Mouse (Mus musculus): ENCODE data around the gene Hacd4.

Gene Hacd4

DNA sequence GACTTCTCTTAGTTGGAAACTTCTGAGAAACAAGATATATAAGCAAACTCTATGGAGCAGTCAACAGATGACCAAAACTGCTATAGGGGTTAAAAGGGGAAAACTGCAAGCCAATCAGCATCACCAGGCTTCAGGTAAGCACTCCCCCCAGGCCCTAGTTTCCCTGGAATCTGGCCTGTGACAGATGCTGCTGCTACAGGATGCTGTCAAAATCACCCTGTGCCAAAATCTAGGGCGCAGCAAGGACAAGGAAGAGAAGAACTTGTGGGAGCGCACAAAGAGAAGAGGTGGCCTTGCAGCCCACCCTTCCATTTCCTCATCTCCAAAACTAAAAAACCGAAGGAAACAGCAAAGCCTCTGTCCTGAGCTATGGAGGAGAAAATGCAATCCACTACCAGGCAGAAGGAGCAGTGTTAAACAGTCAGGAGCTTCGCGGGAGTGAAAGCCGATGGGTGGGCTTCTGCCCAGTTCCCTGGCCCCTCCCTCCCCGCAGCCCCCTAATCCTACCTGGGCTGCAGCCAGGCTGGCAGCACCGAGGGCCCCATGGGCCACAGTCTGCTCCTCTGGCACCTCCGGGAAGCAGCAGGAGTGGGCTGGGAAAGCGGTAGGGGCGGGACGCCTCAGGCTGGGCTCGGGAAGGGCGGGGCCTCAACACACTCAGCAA is at the start of gene Hacd4:
Gene Hacd4 (minus strand): TSS at position 603 of the 664 bp plus-strand sequence.
- DNase-seq (ENCODE audit: low spot score) = peak; percentile 31

DNA sequence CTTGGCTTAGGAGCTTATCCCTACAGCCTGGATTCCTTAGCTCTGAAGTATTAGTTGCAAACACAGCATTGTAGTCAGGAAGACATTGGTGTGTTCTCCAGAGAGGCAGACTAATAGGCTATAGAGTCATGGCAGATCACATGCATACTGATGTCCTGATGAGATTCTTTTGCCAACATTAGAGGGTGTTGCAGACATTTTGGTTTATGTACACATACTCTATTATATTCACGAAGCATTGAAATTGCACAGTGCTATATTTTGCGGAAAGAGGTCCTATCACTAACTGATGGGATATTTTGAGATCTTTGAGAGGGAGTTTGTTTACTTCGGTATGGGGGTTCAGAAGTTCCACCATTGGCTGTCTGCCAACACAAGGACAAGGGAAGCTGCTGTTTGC is 49.4 kb upstream of the Hacd4 start:
- DNase-seq (ENCODE audit: low spot score) = no peak

DNA sequence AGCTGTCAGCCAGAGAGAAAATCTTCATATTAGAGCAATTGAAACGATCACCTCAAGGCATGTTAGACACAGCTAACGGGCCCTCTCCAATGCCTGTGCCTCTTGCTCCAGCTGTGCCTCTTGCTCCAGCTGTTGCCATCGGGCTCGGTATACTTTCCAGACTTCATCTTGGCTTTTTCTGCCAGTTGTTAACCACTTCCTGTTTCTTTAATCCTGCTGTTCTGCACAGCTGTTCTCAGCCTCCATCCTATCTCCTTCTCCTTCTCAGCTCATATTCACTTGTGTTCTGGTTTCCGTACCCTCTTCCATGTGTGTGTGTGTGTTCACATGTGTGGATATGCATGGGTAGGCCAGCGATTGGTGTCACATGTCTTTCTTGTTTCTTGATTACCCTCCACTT is 41.4 kb upstream of the Hacd4 start:
- no peak for DNase-seq (ENCODE audit: low spot score)

DNA sequence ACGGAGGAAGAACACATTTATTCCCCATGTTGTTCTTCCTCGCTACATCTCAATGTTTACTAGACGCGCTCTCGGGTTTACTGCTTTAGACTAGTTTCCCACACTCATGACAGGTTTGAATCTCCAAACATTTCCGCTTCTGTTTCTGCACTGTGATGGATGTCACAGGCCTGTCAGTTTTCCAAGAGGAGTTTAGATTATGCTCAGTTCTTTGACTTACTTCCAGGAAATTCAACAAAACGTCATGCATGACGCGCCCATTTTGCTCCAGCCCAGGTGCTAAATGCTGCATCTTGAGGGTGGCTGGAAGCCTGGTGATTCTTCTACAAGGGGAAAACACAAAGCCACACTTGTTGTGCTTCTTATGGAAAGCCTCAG is 40.1 kb upstream of the Hacd4 start:
- no peak for DNase-seq (ENCODE audit: low spot score)

DNA sequence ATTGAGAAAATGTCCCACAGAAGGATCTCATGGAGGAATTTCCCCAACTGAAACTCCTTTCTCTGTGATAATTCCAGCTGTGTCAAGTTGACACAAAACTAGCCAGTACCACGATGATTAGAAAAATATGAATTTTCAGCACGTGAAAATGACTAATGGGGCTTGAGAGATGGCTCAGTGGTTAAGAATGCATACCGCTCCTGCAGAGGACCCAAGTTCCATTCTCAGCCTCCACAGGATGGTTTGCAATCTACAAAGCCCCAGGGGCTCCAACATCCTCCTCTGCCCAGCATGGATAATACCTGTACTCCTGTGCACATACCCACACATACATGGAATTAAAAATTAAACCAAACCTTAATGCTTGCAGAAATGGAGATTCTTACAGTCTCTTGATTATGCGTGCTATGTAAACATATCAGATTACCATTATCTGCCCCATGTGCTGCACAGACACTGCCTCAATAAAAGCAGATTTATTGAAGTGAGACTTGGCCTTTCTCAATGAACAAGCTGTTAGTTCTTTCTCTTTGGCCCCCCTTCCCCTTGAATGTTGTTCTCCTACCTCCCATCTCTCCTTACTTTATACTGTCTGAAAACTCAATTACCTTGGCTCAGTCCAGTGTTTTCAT is 39.6 kb upstream of the Hacd4 start:
- DNase-seq (ENCODE audit: low spot score) = no peak

DNA sequence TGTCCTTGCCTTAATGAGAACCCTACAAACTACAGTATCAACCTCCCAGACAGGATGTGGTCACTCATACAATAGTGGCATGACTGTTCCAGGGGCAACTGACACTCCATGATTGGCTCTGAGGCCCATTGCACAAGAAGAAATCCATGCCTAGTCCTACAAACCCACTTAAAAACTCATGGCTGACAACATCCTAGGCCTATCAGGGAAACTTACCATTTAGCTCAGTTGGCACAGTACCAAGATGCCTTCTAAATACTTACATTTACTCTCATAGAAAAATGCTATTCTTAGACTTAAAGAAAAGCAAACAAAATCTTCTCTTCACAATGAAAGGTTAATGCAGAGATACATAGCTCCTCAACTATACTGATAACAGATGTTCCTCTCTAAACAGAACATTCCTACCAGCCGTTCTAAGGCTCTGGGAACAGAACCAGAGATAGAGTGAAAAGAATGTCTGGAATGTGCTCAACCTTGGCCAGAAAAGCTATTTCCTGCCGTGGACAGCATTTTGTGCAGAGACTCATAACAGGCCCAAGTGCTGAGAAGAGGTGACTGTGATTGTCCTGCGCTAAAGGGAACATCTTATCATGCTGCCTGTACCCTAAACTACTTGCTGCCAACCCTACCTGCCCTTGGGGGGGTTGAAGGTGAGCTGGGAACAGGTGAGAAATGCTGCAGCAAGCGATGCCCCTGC is 37.9 kb upstream of the Hacd4 start:
- no peak for DNase-seq (ENCODE audit: low spot score)

DNA sequence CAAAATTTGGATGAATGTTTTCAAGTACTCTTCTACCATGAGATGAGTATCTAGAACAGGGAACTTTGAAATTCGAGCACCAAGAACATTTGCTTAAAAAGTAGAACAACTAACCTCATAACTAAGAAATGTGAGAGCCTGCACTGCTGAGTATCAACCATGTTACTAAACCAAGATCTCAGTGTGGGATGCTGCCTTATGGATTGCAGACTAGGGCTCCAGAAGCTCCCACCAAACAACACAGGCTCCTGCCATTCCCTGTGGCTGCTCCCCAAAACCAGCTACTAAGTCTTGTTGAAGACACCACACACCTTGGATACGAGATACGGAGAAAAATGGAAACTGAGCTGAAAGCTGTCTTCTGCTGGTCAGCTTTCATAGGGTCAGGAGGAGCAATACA is 37.4 kb upstream of the Hacd4 start:
- DNase-seq (ENCODE audit: low spot score) = no peak

DNA sequence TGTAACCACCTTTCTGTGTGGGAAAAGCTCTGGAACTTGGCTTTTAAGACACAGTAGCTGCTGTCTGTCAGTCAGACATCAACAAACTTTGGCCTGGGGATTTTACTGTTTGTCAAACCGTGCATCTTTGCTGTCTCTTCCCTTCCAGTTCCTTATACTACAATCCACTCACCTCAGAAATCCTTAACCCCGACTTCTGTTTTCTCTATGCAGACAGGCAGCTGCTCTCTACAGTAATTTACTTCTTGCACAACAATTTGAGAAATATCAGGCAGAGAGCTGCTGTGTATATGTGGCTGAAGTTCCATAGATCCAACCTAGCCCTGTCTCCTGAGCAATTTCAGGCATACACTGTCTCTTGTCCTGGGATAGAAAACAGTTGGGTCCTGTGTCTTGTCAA is 32.8 kb upstream of the Hacd4 start:
- no peak for DNase-seq (ENCODE audit: low spot score)

DNA sequence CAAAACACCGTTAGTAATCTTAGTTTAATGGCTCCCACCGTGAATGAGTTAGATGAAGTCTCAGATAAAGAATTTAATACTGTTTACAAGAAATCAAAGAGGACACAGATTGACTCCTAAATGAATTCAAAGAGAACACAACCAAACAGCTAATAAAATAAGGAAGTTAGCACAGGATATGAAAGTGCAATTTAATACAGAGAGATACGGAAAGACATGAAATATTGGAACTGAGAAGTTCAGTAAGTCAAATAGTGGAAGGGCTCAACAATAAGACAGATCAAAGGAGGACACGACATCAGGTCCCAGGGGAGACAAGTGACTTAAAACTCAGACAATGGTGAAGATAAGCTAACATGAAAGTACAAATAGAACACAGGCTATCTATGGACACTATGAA is 25.8 kb upstream of the Hacd4 start:
- DNase-seq (ENCODE audit: low spot score) = no peak

DNA sequence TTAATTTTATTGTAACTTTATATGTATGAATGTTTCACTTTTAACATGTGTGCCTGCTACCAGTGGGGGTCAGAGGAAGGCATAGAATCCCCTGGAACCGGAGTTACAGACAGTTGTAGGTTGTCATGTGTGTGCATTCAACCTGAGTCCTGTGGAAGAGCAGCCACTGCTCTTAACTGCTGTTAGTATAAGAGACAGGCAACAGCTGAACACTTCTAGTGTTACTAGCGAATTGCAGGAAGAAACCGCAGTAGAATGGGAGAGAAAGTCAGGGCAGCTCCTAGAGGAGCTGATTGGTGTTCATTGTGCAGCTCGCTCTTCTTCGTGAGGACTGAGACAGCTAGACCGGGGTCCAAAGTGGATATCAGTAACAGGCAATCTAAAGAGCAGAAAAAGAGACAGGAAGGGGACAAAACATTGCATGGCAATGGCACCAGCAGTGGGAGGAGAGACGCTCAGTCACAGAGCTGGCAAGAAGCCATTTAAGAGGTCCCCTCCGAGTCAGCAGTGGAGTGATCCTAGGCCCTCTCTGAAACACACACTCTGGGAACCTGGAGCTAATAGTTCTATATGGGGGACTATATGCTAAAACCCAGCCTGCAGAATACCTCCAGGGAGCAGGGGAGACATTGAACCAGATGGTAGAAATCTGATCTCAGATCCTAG is 24.4 kb upstream of the Hacd4 start:
- no peak for DNase-seq (ENCODE audit: low spot score)

DNA sequence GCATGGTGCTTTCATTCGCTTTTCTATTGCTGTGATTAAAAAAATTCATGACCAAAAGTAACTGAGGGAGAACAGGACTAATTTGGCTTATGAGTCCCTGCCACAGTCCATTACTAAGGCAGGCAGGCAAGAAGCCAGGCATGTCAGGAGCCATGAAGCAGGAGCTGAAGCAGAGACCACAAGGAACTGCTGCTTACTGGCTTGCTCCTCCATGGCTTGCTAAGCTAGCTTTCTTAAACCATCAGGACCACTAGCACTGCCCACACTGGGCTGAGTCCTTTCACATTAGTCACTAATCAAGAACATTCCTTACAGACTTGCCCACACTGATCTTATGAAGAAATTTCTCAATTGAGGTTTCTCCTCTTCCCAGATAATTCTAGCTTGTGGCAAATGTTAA is 23.8 kb upstream of the Hacd4 start:
- DNase-seq (ENCODE audit: low spot score) = no peak

DNA sequence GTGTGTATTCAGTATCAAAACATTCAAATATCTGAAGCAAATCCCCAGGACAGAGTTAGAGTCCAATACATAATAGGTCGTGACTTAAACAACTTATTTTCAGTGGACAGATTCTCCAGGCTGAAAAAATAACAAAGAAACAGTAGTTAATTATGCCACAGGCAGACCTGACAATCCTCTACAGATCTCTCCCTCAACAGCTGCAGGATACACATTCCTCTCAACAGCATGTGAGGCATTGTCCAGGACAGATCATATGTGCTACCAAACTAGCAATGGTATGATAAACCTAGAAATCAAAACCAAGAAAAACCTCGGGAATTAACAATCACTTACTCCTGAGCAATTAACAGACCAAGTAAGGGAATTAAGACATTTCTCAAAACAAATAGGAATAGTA is 22.6 kb upstream of the Hacd4 start:
- no peak for DNase-seq (ENCODE audit: low spot score)

DNA sequence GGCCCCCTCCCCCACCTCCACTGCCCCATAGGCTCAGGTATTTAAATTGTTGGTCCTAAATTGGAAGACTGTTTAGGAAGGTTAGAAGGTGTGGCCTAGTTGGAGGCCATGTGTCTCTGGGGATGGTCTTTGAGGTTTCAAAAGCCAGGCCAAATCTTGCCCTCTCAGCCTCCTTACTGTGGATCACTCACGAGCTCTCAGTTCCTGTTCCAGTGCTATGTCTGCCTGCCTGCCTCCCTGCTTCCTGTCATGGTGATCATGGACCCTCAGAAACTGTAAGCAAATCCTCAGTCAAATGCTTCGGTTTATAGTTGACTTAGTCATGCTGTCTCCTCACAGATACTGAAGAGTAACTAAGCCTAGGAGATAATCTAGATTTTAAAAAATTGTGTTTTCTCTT is 19.9 kb upstream of the Hacd4 start:
- no peak for DNase-seq (ENCODE audit: low spot score)

DNA sequence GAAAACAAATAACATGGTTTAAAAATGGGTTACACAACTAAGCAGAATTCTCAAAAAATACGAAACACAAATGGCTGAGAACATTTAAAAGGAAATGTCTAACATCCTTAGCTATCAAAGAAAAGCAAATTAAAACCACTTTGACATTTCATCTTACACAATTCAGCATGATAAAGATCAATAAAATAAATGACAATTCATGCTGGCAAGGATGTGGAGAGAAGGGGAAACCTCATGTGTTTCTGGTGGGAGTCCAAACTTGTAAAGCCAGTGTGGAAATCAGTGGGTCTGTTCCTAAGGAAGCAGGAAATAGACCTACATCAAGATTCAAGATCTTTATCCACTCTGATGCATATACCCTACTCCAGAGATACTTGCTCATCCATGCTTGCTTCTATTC is 19.4 kb upstream of the Hacd4 start:
- DNase-seq (ENCODE audit: low spot score) = no peak

DNA sequence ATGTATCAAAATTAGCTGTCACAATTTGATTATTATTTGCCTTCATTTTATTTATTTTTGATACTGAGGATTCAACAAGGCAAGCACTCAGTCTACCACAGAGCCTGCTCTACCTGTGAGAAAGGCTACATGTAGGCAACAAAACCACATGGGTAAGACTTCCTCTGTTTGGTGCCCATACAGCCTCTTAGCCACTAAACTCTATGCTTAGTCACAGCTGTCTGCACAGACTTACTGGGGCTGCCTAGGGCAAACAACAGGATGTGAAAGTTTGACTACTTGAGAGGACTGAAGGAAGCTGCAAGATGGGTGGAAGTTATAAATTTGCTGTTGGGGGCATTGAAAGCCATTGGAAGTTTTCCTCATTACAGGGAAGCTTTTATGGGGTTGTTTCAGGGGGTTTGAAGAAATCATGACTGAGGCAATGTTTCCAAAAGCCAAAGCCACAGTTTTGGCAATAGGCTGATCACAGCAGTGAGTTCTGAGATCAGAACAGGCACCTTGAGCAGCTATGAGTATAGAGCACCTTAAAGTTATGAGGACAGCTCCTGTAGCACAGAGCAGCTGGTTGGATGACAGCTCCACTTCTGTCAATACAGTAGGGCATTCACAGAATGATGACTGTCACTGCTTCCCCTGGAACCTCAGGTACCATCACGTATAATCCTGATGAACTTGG is 11.5 kb upstream of the Hacd4 start:
- no peak for DNase-seq (ENCODE audit: low spot score)

DNA sequence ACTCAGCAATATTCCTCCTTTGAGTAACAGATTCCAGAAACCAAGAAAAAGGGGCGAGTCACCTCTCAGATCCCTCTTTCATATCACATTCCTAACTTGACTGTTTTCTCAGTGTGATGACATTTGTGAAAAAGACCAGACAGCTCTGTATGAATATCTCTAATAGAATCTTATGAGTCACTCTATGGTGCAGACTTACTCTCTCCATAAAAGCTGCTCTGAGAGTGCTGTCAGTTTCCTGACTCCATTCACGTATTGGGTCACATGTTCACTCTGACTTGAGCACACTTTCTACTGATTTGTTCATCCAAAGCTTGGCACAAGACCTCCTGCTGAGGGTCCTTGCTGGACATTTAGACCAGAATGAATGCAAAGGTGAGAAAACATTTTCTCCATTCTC is 10.2 kb upstream of the Hacd4 start:
- no peak for DNase-seq (ENCODE audit: low spot score)

DNA sequence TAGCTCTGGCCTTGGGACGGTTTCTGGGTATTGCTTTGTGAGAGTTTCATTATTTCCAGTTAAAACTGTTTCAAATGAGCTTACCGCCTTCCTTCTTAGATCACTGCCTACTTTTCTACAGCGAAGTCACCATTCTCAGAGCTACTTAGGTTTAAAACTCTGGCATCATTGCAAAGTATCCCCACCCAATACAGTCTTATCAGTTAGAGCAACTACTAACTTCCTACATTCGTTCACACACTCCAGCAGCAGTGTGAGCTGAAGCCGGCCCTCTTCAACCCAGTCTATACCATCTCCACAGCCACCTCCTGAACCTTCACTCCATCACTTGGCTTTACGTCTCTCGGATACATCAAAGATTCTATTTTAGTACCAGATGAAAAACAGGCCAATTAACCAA is 2.1 kb upstream of the Hacd4 start:
- no peak for DNase-seq (ENCODE audit: low spot score)

DNA sequence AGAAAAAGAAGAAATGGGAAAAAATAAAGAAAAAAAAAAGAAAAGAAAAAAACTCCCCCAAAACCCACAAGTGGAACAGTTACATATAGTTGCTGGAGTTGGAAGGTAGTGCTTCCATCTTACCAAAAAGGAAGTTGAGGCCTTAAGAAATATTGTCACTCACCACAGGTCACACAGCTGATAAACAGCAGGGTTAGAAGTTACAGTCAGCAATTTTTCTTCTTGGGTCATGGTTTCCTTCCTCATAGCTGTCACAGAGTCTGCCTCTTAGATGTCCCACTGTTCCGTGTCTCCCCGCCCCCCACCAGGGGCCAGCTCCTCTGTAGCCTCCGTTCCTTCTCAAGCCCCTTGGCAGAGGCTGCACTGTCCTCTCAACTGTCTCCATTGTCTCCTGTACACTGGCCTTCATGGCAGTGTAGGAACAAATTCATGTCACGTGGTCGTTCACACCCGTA is 968 bp upstream of the Hacd4 start:
- DNase-seq (ENCODE audit: low spot score) = no peak

DNA sequence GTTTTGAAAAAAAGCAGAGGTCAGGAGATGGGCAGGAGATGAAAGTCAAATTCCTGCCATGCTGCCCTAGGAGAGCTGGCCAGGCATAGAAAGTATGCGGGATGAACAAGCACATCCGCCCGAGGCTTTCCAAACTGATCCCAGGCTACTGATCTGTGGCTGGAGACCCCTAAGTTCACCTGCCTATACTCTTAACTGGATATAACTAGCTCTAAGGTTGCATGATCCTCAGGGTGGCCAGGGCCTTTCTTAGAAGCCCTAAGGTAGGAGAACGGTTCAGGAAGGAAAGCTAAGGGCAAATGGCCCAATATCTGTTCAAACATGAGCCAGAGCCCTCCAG is 232 bp upstream of the Hacd4 start:
- no peak for DNase-seq (ENCODE audit: low spot score)

DNA sequence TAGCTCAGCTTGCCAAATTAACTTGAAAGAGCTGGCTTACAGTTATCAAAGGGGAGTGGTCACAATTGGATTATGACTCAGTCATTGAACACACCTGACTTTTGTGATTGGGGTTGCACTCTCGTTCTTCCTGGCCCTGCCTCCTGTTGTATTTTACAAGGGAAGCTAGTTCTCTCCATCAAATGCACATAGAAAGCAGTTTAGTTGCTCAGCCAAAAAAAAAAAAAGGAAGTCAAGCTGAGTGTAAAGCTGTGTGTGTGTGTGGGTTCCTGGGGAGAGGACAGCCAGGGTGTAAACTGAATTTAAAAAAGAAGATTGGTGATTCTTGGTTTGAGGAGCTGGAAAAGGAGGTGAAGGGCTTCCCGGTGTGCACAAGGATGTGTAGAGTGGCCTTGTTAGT is 811 bp downstream of the Hacd4 start:
- DNase-seq (ENCODE audit: low spot score) = no peak

DNA sequence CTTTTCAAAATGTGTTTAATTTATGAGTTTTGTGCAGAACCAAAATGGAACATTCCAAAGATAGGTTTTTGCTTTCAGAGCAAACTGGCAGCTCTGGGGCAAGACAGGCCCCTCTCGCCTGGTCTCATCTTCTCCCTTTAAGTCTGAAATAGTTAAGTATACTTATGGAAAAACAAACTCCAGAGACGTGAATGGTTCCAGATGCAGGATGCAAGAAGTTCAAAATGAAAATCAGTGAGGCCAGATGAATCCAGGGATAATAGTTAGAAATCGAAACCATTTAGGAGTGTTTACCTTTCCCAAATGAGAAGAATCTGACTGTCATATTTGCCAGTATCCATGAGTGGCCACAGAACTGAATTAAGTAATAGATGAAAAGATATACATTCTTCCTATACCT is 1.6 kb downstream of the Hacd4 start:
- no peak for DNase-seq (ENCODE audit: low spot score)

DNA sequence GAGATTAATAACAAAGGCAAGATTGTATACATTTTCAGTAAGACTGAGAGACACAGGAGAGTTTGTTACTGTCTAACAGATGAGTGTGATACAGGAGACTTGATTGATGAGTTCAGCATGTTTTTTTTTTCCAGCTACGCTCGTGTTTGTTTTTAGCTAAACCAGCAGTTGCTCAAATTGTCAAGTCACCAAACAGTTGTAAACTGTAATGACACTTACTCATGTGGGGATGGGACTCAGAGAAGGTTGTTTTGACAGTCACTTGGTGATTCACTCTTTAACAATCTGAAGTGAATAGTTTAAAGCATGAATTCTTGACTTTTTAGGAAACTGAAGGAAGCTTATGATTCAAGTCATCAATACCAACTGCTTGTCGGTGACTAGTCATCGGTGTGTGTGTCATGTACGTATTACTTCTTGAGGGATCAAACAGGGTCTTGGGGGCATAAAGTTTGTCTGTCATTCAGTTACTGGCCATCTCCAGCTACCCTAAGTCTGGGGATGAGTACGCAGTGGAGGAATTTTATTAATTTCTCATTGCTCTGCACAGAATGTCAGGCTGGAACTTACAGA is 2.0 kb downstream of the Hacd4 start:
- no peak for DNase-seq (ENCODE audit: low spot score)
